Mouse (Mus musculus): ENCODE measurements around the gene Chst8. TPM values are rescaled to one million over a fixed set of nuclear protein-coding genes. Genes with fewer than 3 reads are reported as not detected.

Gene Chst8
- polyA plus RNA-seq, 1 experiment = not detected

GRCm38 (mm10) chr7:34630211-34631085 lies 182.1 kb downstream of the Chst8 start:
- Histone ChIP-seq H3K4me1 (ENCODE audit: control insufficient read depth, insufficient read depth, low read length) (peaks cover 2% of the 10 kb centered on the region; the same call in 1 of the 2 replicates), H3K4me3 (ENCODE audit: insufficient read depth, low read length) (peak overlapping the region; percentile 12), H3K27ac (ENCODE audit: insufficient read depth, low read length) (peak overlapping the region; percentile 75)
- TF ChIP-seq CTCF (IDR thresholded peaks at IDR 0.05; ENCODE audit: borderline replicate concordance, insufficient read depth, low read length) (peak; percentile 60; the same call in 1 of the 2 replicates), POLR2A (IDR thresholded peaks at IDR 0.05; ENCODE audit: low read depth, low read length) (peak; percentile 16)

GRCm38 (mm10) chr7:34629702-34630210 lies 182.8 kb downstream of the Chst8 start:
- TF ChIP-seq POLR2A (IDR thresholded peaks at IDR 0.05; ENCODE audit: low read depth, low read length) (peak; percentile 63), CTCF (IDR thresholded peaks at IDR 0.05; ENCODE audit: borderline replicate concordance, insufficient read depth, low read length) (no peak)
- Histone ChIP-seq H3K27ac (ENCODE audit: insufficient read depth, low read length) (peak overlapping the region; percentile 75), H3K4me3 (ENCODE audit: insufficient read depth, low read length) (peak overlapping the region; percentile 12)

More at GRCm38 (mm10) chr7:34629702-34630210, 182.8 kb downstream of the Chst8 start:
- peaks cover 2% of the 10 kb centered on the region; the same call in 1 of the 2 replicates for H3K4me1 ChIP-seq (ENCODE audit: control insufficient read depth, insufficient read depth, low read length)

Other genes with a start within 250 kb of the Chst8 start
- 30.8 and 39.5 TPM in 2 replicates for gene Kctd15, start 156.0 kb downstream of the Chst8 start, polyA plus RNA-seq (2011; ENCODE audit: insufficient read length, low read depth, missing spikeins)
- 20.7 and 21.8 TPM in 2 replicates for gene Pepd, start 99.7 kb upstream of the Chst8 start, polyA plus RNA-seq (2011; ENCODE audit: insufficient read length, low read depth, missing spikeins)
- gene Cebpg, start 243.9 kb upstream of the Chst8 start, polyA plus RNA-seq (2011; ENCODE audit: insufficient read length, low read depth, missing spikeins) = 37.7 and 54.7 TPM in 2 replicates

Measured in embryonic fibroblast, embryonic 13.5 days (primary cell).